Mouse (Mus musculus): ENCODE data around the gene Ccr9. TPM values are rescaled to one million over a fixed set of nuclear protein-coding genes. Genes with fewer than 3 reads are reported as not detected.
"Not testable (repeated sequence)": the region's sequence is repeated elsewhere in the genome, so short reads cannot be mapped to it uniquely, and the experiment has no call there.

The Ccr9 gene
- polyA plus RNA-seq, 1 experiment from 2014 or later = 0.23 TPM

DNA sequence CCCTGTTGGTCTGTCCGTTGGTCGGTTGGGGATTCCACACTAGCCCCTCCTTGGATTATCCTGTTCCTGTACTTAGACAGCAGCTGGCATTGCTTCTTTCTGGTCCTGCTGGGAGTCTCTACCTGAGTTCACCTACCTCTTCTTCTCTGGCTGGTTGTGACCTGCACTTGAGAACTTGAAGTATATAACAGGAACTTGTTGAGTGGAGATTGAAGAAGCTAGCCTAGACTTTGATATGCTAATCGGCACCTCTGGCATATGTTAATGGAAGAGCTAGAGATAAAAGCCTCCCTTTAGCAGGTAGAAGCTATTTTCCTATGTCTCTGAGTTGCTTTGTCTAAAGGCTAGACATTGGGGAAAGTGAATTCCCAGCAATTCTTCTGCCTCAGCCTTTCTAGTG lies 53.0 kb downstream of the Ccr9 start:
- no peaks in the 10 kb centered on the region for H3K4me1 ChIP-seq (ENCODE audit: insufficient read depth)
- H3K9ac ChIP-seq (replicated peaks) = no peak overlapping the region
- H3K9me3 ChIP-seq (ENCODE audit: low read length) = no peaks in the 10 kb centered on the region
- no peak overlapping the region for H3K4me3 ChIP-seq (ENCODE audit: low read depth, low read length)
- WGBS (ENCODE audit: insufficient replicate concordance) = 83% methylated on average over 3 of the region's 3 CpGs
- no peaks in the 10 kb centered on the region for H3K36me3 ChIP-seq (replicated peaks; ENCODE audit: insufficient read depth, low read length)
- no peak for ATAC-seq
- no peak for DNase-seq
- no peaks in the 10 kb centered on the region for H3K27me3 ChIP-seq (ENCODE audit: insufficient read depth, low read length)
- TF ChIP-seq CTCF (IDR thresholded peaks at IDR 0.05; ENCODE audit: low read depth) (no peak), EP300 (IDR thresholded peaks at IDR 0.05; ENCODE audit: low read depth) (no peak)
- no peak overlapping the region for H3K4me2 ChIP-seq (ENCODE audit: low read depth, low read length)
- no peak overlapping the region for H3K27ac ChIP-seq (ENCODE audit: low read depth)

DNA sequence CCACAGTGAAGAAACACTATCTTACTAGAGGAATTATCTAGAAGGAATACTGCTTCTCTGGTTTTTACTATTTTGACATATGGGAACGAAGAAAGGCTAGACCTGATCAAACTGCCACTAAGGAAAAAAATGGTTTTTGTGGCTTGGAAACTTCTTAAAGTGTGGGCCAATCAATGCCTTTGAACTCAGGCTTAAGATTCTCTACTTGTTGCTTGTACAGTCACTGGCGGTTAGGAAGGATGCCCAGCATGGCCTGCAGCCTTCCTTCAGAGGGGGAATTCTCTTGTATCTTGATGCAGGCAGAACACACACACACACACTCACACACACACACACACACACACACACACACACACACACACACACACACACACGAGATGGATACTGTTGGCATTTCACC lies 55.9 kb downstream of the Ccr9 start:
- Histone ChIP-seq H3K4me1 (ENCODE audit: insufficient read depth) (no peaks in the 10 kb centered on the region), H3K27me3 (ENCODE audit: insufficient read depth, low read length) (no peaks in the 10 kb centered on the region), H3K36me3 (replicated peaks; ENCODE audit: insufficient read depth, low read length) (no peaks in the 10 kb centered on the region), H3K4me2 (ENCODE audit: low read depth, low read length) (no peak overlapping the region), H3K4me3 (ENCODE audit: low read depth, low read length) (no peak overlapping the region), H3K27ac (ENCODE audit: low read depth) (no peak overlapping the region), H3K9me3 (ENCODE audit: low read length) (no peaks in the 10 kb centered on the region), H3K9ac (replicated peaks) (no peak overlapping the region)
- 65% methylated on average over 2 of the region's 3 CpGs for WGBS (ENCODE audit: insufficient replicate concordance)
- no peak for TF ChIP-seq CTCF (IDR thresholded peaks at IDR 0.05; ENCODE audit: low read depth)
- TF ChIP-seq EP300 (IDR thresholded peaks at IDR 0.05; ENCODE audit: low read depth) = no peak
- ATAC-seq (no peak), DNase-seq (no peak)

DNA sequence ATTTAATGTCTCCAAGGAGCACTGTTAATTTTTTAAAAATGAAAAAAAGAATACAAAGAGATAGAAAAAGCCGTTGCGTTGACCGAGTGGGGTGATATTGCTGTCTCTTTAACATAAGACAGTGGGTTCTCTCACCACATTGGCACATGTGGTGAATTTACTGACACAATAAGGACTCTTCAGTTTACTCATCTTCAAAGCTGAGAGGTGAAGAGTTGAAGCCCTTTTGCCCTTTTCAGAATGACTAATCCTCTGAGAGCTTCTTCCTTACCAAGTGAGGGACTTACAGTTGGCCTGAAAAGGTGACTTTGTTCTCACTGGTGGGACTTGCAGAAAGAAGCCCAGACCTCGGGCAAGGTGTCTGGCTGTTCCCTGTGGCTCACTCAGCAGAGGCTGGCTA lies 62.6 kb downstream of the Ccr9 start:
- Histone ChIP-seq H3K4me1 (ENCODE audit: insufficient read depth) (no peaks in the 10 kb centered on the region), H3K27me3 (ENCODE audit: insufficient read depth, low read length) (no peaks in the 10 kb centered on the region), H3K36me3 (replicated peaks; ENCODE audit: insufficient read depth, low read length) (no peaks in the 10 kb centered on the region), H3K9ac (replicated peaks) (no peak overlapping the region), H3K4me2 (ENCODE audit: low read depth, low read length) (no peak overlapping the region), H3K27ac (ENCODE audit: low read depth) (no peak overlapping the region), H3K4me3 (ENCODE audit: low read depth, low read length) (no peak overlapping the region), H3K9me3 (ENCODE audit: low read length) (no peaks in the 10 kb centered on the region)
- ATAC-seq (no peak), DNase-seq (no peak)
- 76% methylated on average over 4 of the region's 4 CpGs for WGBS (ENCODE audit: insufficient replicate concordance)
- no peak for TF ChIP-seq CTCF (IDR thresholded peaks at IDR 0.05; ENCODE audit: low read depth)
- TF ChIP-seq EP300 (IDR thresholded peaks at IDR 0.05; ENCODE audit: low read depth) = no peak

DNA sequence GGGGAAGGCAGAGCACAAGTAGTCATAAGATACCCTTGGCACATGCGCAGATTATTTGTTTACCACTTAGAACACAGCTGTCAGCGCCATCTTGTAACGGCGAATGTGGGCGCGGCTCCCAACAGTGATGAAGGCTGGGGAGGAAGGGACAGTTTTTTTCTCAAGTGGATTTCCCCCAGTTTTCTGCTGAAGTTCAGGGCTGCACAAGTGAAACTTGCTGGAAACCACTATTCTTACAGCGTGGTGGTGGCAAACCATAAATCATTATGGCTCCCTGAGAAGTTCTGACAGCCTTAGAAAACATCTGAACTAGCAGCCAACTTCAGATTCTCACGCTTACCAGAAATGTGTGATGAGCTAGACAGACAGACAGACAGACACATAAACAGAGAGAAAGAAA lies 71.4 kb downstream of the Ccr9 start:
- H3K27me3 ChIP-seq (ENCODE audit: insufficient read depth, low read length); H3K4me3 ChIP-seq (ENCODE audit: low read depth, low read length); H3K4me2 ChIP-seq (ENCODE audit: low read depth, low read length); DNase-seq; H3K36me3 ChIP-seq (replicated peaks; ENCODE audit: insufficient read depth, low read length); ATAC-seq; H3K27ac ChIP-seq (ENCODE audit: low read depth); H3K9me3 ChIP-seq (ENCODE audit: low read length); H3K9ac ChIP-seq (replicated peaks); H3K4me1 ChIP-seq (ENCODE audit: insufficient read depth): not testable (repeated sequence)
- WGBS (ENCODE audit: insufficient replicate concordance) = 82% methylated on average over 7 of the region's 8 CpGs

DNA sequence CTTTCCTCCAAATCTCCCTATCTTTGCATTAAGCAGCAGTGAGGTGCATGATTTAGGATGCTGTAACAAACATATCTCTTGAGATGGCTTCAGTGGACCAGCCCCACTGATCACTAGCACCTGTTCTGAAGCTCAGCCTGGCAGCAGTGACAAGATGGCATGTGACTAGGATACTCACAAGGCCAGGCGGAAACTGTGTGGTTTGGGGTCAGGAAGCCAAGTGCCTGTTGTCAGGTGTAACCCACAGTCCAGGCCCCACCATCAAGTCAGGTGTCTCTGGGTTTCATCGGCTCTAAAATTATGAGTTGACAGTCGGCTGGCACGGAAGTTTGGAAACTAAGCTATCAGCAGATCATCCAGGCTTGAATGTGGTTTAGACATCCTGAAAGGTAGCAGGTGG lies 76.1 kb downstream of the Ccr9 start:
- no peak for DNase-seq
- 59% methylated on average over 4 of the region's 4 CpGs for WGBS (ENCODE audit: insufficient replicate concordance)
- no peaks in the 10 kb centered on the region for H3K4me1 ChIP-seq (ENCODE audit: insufficient read depth)

DNA sequence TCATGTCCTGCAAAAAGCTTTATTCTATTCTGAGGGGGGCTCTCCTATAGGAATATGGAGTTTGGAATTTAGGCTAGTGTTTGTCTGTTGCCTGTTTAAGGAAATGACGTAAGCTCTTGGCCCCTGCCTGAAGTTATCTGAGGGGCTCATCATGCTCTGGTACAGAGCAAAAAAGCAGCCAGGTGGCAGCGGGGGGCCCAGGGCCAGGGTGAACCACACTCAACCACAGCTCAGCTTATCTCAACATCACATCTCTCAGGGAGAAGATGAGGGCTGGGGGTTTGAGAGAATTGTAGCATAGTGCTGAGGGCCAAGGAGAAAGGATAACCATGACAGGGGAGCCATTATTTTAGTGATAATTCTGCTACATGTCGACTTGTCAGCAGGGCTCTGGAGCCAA lies 78.5 kb downstream of the Ccr9 start:
- Histone ChIP-seq H3K4me2 (ENCODE audit: low read depth, low read length) (no peak overlapping the region), H3K27ac (ENCODE audit: low read depth) (no peak overlapping the region), H3K4me1 (ENCODE audit: insufficient read depth) (no peaks in the 10 kb centered on the region), H3K9ac (replicated peaks) (no peak overlapping the region), H3K9me3 (ENCODE audit: low read length) (no peaks in the 10 kb centered on the region), H3K27me3 (ENCODE audit: insufficient read depth, low read length) (no peaks in the 10 kb centered on the region), H3K36me3 (replicated peaks; ENCODE audit: insufficient read depth, low read length) (no peaks in the 10 kb centered on the region), H3K4me3 (ENCODE audit: low read depth, low read length) (no peak overlapping the region)
- DNase-seq (no peak), ATAC-seq (no peak)
- TF ChIP-seq CTCF (IDR thresholded peaks at IDR 0.05; ENCODE audit: low read depth) = no peak
- TF ChIP-seq EP300 (IDR thresholded peaks at IDR 0.05; ENCODE audit: low read depth) = no peak
- WGBS (ENCODE audit: insufficient replicate concordance) = 45% methylated on average over 3 of the region's 3 CpGs

More for the DNA sequence above, 76.1 kb downstream of the Ccr9 start:
- ATAC-seq = peak; percentile 25; the same call in 1 of the 2 replicates
- TF ChIP-seq CTCF (IDR thresholded peaks at IDR 0.05; ENCODE audit: low read depth) = no peak
- TF ChIP-seq EP300 (IDR thresholded peaks at IDR 0.05; ENCODE audit: low read depth) = no peak
- Histone ChIP-seq H3K36me3 (replicated peaks; ENCODE audit: insufficient read depth, low read length) (no peaks in the 10 kb centered on the region), H3K27me3 (ENCODE audit: insufficient read depth, low read length) (no peaks in the 10 kb centered on the region), H3K4me3 (ENCODE audit: low read depth, low read length) (no peak overlapping the region), H3K4me2 (ENCODE audit: low read depth, low read length) (no peak overlapping the region), H3K9me3 (ENCODE audit: low read length) (no peaks in the 10 kb centered on the region), H3K27ac (ENCODE audit: low read depth) (no peak overlapping the region), H3K9ac (replicated peaks) (no peak overlapping the region)

DNA sequence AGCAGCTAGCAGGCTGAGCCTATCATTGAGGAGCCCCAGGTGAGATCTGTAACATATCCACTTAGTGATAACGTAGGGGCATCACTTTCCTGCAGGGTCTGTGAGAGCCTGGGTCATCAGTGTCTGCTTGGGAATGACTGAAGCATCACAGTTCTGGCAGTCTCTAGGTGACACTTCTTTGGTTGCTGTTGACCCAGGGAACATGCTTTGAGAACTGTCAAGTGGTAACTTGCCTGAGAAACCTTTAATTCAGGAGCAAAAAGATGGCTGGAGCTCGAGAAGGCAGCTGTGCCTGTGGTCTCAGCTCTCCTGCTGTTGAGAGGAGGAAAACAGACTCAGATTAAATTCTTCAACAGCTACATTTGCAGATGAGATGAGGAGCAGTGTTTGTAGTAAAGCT lies 79.1 kb downstream of the Ccr9 start:
- H3K27ac ChIP-seq (ENCODE audit: low read depth) = no peak overlapping the region
- no peak for TF ChIP-seq CTCF (IDR thresholded peaks at IDR 0.05; ENCODE audit: low read depth)
- TF ChIP-seq EP300 (IDR thresholded peaks at IDR 0.05; ENCODE audit: low read depth) = no peak
- no peaks in the 10 kb centered on the region for H3K9me3 ChIP-seq (ENCODE audit: low read length)
- H3K4me3 ChIP-seq (ENCODE audit: low read depth, low read length) = no peak overlapping the region
- H3K9ac ChIP-seq (replicated peaks) = no peak overlapping the region
- 57% methylated on average over 2 of the region's 2 CpGs for WGBS (ENCODE audit: insufficient replicate concordance)
- no peak for DNase-seq
- H3K27me3 ChIP-seq (ENCODE audit: insufficient read depth, low read length) = no peaks in the 10 kb centered on the region
- H3K4me1 ChIP-seq (ENCODE audit: insufficient read depth) = no peaks in the 10 kb centered on the region
- no peak overlapping the region for H3K4me2 ChIP-seq (ENCODE audit: low read depth, low read length)
- no peak for ATAC-seq
- H3K36me3 ChIP-seq (replicated peaks; ENCODE audit: insufficient read depth, low read length) = no peaks in the 10 kb centered on the region

Measured in liver, postnatal 0 days (tissue).